Mouse (Mus musculus) lung, postnatal 14 days (tissue): ENCODE data around the gene Grcc10.

Experiments used
- DNase-seq: peaks from one replicate; pipeline ENCODE4 v3.0.0; 2021

The Grcc10 gene

GRCm38 (mm10) chr6:124740888-124741761 lies at the start of gene Grcc10:
Gene Grcc10 (minus strand): TSS chr6:124741374.
- peak; percentile 82 for DNase-seq

GRCm38 (mm10) chr6:124790121-124790520 lies 48.9 kb upstream of the Grcc10 start:
- DNase-seq = no peak

GRCm38 (mm10) chr6:124789519-124789918 lies 48.3 kb upstream of the Grcc10 start:
- DNase-seq = no peak

GRCm38 (mm10) chr6:124787722-124788121 lies 46.5 kb upstream of the Grcc10 start:
- DNase-seq = no peak

DNA sequence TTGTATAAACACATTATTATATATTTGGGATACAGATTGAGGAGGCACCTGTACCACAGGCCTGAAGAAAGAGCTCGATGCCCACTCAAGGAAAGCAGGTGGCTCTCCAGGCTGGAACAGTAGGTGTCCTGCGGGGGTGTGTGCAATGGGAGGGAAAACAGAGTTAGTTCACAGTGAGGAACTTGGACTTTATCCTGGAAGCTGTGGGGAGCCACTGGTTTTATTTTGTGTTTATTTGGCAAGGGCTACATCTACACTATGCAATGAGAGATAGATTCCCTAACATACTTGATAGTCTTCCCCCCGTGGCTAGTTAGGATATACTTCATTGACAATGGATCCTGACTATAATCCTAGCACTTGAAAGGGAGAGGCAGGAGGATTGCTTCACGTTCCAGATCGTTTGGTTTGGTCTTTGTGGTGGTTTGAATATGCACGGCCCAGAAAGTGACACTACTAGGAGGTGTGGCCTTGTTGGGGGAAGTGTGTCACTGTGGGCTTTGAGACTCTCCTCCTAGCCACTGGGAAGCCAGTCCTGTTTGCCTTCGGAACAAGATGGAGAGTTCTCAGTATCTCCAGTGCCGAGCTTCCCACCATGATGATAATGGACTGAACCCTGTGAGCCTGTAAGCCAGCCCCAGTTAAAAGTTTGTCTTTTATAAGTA lies 45.7 kb upstream of the Grcc10 start:
- no peak for DNase-seq

- DNase-seq = peak; percentile 31
Measured at GRCm38 (mm10) chr6:124782436-124782835, 41.3 kb upstream of the Grcc10 start.

- DNase-seq = no peak
Measured at GRCm38 (mm10) chr6:124780917-124781316, 39.7 kb upstream of the Grcc10 start.

GRCm38 (mm10) chr6:124779984-124780416 lies 38.8 kb upstream of the Grcc10 start:
- no peak for DNase-seq

GRCm38 (mm10) chr6:124779222-124779983 lies 38.2 kb upstream of the Grcc10 start, which contains the start of gene Lrrc23:
Gene Lrrc23 (minus strand): TSS chr6:124779727.
- DNase-seq = peak; percentile 41

DNA sequence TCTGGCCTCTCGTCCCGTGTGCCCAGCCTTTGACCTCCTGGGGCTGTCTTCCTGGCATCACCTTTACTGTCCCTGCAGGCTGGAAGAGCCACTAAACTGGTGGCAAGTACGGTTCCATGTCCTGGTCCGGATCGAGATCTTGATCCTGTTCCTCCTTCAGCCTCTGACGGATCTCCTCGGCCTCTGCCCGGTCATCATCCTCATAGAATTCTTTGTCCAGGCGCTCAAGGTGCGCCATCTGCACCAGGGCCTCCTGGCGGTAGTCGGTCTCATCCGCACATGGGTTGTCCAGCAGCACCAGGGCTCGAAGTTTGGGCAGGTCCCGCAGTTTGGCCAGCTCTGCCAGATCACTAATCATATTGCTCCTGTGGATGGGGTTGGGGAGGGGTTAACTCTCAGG lies 29.3 kb upstream of the Grcc10 start:
- no peak for DNase-seq

DNA sequence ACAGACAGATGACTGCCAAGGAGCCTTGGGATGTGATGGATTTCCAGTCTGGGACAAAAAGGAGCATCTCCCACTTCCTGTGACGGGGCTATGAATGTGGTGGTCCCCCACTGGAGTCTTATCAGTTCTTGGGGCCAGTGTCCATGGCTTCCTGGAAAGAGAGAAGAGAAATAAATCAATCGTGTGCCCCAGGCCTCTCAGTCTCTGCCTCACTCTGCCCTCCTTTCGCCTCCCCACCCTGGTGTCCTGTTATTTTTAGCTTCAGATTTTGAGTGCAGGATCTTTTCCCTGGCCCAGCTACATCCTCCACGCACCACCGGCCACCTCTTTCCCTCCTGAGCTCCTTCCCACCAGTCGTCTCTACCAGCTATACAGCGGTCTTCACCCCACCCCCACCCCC lies 28.8 kb upstream of the Grcc10 start:
- no peak for DNase-seq

- peak; percentile 46 for DNase-seq
Measured at GRCm38 (mm10) chr6:124769101-124769765, 28.1 kb upstream of the Grcc10 start, which contains the start of gene Eno2. Gene Eno2 (minus strand): TSS chr6:124769673.

- no peak for DNase-seq
Measured at GRCm38 (mm10) chr6:124768704-124769044, 27.5 kb upstream of the Grcc10 start.

DNA sequence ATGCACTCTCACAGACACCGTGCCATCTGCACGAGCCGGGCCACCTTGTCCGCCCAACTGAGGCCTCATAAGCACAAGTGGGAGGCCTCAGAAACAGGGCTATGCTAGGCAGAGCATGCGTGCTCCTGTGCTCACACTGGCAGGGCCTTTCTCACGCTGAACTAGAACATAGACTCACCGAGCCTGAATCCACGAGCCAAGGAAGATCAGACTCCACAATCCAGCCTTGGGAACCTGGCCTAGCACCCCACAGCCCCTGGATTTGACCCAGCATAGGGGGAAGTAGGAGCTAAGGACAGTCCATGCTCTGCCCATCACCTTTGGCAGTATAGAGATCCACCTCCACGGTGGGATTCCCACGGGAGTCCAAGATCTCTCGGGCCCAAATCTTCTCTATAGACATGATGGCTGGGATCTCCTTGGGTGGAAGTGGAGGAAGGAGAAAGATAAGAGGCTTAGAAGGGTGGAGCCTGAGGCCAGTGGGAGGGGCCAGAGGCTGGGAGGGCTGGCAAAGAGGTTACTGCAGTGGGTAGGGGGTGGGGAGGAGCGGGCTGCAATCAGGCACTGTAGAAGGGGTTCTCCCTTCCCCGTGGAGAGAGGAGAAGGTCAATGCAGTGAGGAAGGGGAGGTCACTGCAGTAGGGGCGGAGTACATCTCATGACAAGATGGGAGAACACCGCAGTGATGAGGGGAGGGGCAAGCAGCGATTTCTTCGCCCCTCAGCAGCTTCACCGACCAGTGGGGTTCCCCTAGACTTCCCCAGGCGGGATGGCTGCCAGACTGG lies 26.9 kb upstream of the Grcc10 start:
- DNase-seq = no peak

- DNase-seq = no peak
Measured at GRCm38 (mm10) chr6:124767536-124767919, 26.4 kb upstream of the Grcc10 start.

DNA sequence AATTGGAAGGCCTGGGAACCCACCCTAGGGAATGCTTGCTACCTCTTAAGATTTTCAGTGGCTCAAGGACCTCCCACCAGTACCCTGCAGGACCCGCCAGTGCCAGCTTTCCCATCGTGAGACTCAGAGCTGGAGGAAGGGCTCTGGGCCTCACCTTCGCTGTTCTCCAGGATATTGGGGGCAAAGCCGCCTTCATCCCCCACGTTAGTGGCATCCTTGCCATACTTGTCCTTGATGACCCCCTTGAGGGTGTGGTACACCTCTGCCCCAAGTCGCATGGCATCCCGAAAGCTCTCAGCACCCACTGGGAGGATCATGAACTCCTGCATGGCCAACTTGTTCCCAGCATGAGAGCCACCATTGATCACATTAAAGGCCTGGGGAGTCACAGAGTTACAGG lies 24.8 kb upstream of the Grcc10 start:
- DNase-seq = no peak

GRCm38 (mm10) chr6:124759259-124759658 lies 18.1 kb upstream of the Grcc10 start:
- peak; percentile 92 for DNase-seq

DNA sequence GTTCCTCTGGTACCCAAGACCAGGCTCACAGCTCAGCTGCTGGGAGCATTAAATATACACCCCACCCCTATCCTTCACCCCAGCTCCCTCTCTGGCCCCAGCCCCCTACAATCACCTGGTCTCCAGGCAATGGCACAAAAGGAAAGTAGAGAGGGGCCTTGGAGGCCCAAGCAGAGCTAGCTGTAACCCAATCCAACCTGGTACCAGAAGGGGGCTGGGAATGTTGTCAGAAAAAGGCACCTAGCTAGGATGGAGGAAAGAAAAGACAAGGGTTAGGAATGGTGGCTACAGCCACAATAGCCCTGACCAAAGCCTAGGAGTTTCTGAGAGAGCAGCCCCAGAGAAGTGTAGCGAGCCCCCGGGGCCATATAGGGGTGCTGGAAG lies 17.7 kb upstream of the Grcc10 start:
- no peak for DNase-seq

- peak; percentile 39 for DNase-seq
Measured at GRCm38 (mm10) chr6:124757909-124758848, 17.0 kb upstream of the Grcc10 start.

DNA sequence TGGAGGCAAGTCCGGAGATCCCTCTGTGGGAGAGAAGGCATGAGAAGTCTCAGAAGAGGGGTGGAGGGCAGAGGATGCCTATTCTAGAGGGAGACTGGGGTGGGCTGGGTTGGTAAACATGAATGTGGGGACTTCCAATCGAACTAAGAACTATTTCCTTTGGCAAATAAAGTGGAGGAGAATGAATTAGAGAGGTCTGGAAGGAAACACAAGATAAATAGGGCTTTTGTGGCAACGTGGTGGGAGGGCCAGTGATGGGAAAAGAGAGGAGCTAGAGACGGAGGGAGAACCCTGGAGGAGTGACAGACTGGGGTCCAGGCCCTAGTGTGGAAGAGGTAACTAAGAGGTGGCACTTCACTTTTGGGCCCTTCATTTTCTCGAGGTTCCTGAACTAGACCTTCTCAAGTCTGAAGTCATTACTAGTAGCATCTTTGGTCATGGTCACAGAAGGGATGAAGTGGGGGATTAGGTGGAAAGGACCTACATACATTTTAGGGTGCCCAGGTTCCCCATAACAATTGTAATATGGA lies 16.2 kb upstream of the Grcc10 start:
- DNase-seq = no peak
